Mouse (Mus musculus) midbrain, embryonic 13.5 days (tissue): ENCODE results near the gene Zbtb46. TPM values are rescaled to one million over a fixed set of nuclear protein-coding genes. Genes with fewer than 3 reads are reported as not detected.

Experiments used
- ATAC-seq: fragments of 200-750 bp; cut with Nextera tagmentation; 2 replicates; pipeline ENCODE4 v1.8.0; 2017; ENCODE audit warnings: mild to moderate bottlenecking, moderate TSS enrichment, moderate library complexity
- H3K27ac ChIP-seq: fragments of 300-500 bp; sonication (generic); 2 replicates; pipeline ENCODE4 v1.5.1; 2015; ENCODE audit warnings: inconsistent platforms, mild to moderate bottlenecking, moderate library complexity
- H3K27me3 ChIP-seq: fragments of 300-500 bp; sonication (generic); 2 replicates; pipeline ENCODE4 v1.6.1; 2015; ENCODE audit warnings: mild to moderate bottlenecking, inconsistent platforms
- H3K36me3 ChIP-seq: fragments of 300-500 bp; sonication (generic); 2 replicates; pipeline ENCODE4 v1.6.1; 2015; ENCODE audit warnings: mild to moderate bottlenecking, inconsistent platforms
- H3K4me1 ChIP-seq: fragments of 300-500 bp; sonication (generic); replicated peaks from 2 replicates; pipeline ENCODE4 v1.6.1; 2015; ENCODE audit warnings: inconsistent platforms
- H3K4me2 ChIP-seq: fragments of 300-500 bp; sonication (generic); replicated peaks from 2 replicates; pipeline ENCODE4 v1.6.1; 2015; ENCODE audit warnings: moderate library complexity, mild to moderate bottlenecking, inconsistent platforms
- H3K4me3 ChIP-seq: fragments of 300-500 bp; sonication (generic); replicated peaks from 2 replicates; pipeline ENCODE4 v1.5.1; 2015; ENCODE audit warnings: mild to moderate bottlenecking, inconsistent platforms
- H3K9ac ChIP-seq: fragments of 300-500 bp; sonication (generic); replicated peaks from 2 replicates; pipeline ENCODE4 v1.6.1; 2015; ENCODE audit warnings: mild to moderate bottlenecking, inconsistent platforms
- H3K9me3 ChIP-seq: fragments of 300-500 bp; sonication (generic); 2 replicates; pipeline ENCODE4 v1.6.1; 2016; ENCODE audit warnings: mild to moderate bottlenecking, inconsistent platforms
- WGBS: fragments of 180-500 bp; shearing (Covaris S2); methylation state at CpG from one replicate; pipeline ENCODE4 v1.1.7; 2015; 5-methylcytosine and 5-hydroxymethylcytosine counted together
- polyA plus RNA-seq: library from polyadenylated mRNA; unstranded; fragments of >200 nt; fragmentation: Nextera tagmentation; extraction: Ambion mirVana; gene quantifications from 2 replicates; pipeline ENCODE4 v1.2.1, GENCODE M21; 2015

Gene Zbtb46
- polyA plus RNA-seq, 1 experiment from 2014 or later: 24.3 TPM

- no peaks in the 10 kb centered on the region for H3K9me3 ChIP-seq
- no peak overlapping the region for H3K4me3 ChIP-seq
- H3K9ac ChIP-seq: no peak overlapping the region
- no peaks in the 10 kb centered on the region for H3K4me1 ChIP-seq
- no peaks in the 10 kb centered on the region for H3K27me3 ChIP-seq
- no peak overlapping the region for H3K4me2 ChIP-seq
- ATAC-seq: no peak
- peaks cover 44% of the 10 kb centered on the region for H3K36me3 ChIP-seq
- WGBS: 91% methylated on average over 2 of the region's 2 CpGs
- H3K27ac ChIP-seq: no peak overlapping the region
These were observed 82.0 kb downstream of the Zbtb46 start for GRCm38 (mm10) chr2:181377230-181377629.

GRCm38 (mm10) chr2:181375787-181376186 is 83.4 kb downstream of the Zbtb46 start:
- WGBS: 92% methylated on average over 2 of the region's 2 CpGs
- Histone ChIP-seq H3K4me2 (no peak overlapping the region), H3K9ac (no peak overlapping the region), H3K9me3 (no peaks in the 10 kb centered on the region), H3K4me3 (no peak overlapping the region), H3K27ac (no peak overlapping the region), H3K4me1 (no peaks in the 10 kb centered on the region), H3K36me3 (peaks cover 39% of the 10 kb centered on the region), H3K27me3 (no peaks in the 10 kb centered on the region)
- ATAC-seq: no peak

- Histone ChIP-seq H3K27ac (no peak overlapping the region), H3K36me3 (peaks cover 26% of the 10 kb centered on the region), H3K4me1 (peaks cover 40% of the 10 kb centered on the region), H3K27me3 (no peaks in the 10 kb centered on the region), H3K4me3 (no peak overlapping the region), H3K9me3 (no peaks in the 10 kb centered on the region), H3K4me2 (no peak overlapping the region), H3K9ac (no peak overlapping the region)
- 99% methylated on average over 5 of the region's 5 CpGs for WGBS
- no peak for ATAC-seq
These were observed 89.2 kb downstream of the Zbtb46 start for GRCm38 (mm10) chr2:181370001-181370400.

- Histone ChIP-seq H3K9ac (peak overlapping the region; percentile 95), H3K4me1 (peaks cover 48% of the 10 kb centered on the region), H3K4me2 (peak overlapping the region; percentile 98), H3K27ac (peak overlapping the region; percentile 85), H3K27me3 (no peaks in the 10 kb centered on the region), H3K4me3 (peak overlapping the region; percentile 95), H3K9me3 (no peaks in the 10 kb centered on the region), H3K36me3 (peaks cover 41% of the 10 kb centered on the region)
- WGBS: 0% methylated on average over 20 of the region's 20 CpGs
- peak; percentile 82 for ATAC-seq
These were observed 93.6 kb downstream of the Zbtb46 start for GRCm38 (mm10) chr2:181365655-181366075.

GRCm38 (mm10) chr2:181364860-181365596 is 94.2 kb downstream of the Zbtb46 start, which contains the start of the genes Zgpat and Arfrp1:
Gene Zgpat, plus strand, starts transcription at chr2:181364928.
Gene Arfrp1, minus strand, starts transcription at chr2:181365404.
- Histone ChIP-seq H3K36me3 (peaks cover 41% of the 10 kb centered on the region), H3K4me3 (peak within 1 kb of the TSS; percentile 95), H3K4me1 (peaks cover 46% of the 10 kb centered on the region), H3K9me3 (no peaks in the 10 kb centered on the region), H3K27ac (peak within 1 kb of the TSS; percentile 85), H3K27me3 (no peaks in the 10 kb centered on the region), H3K9ac (peak within 1 kb of the TSS; percentile 95), H3K4me2 (peak within 1 kb of the TSS; percentile 98)
- under 1% methylated on average over 71 of the region's 71 CpGs for WGBS
- ATAC-seq: peak; percentile 93

- Histone ChIP-seq H3K4me1 (peaks cover 42% of the 10 kb centered on the region), H3K27ac (peak overlapping the region; percentile 85), H3K4me3 (peak overlapping the region; percentile 95), H3K4me2 (peak overlapping the region; percentile 98), H3K9ac (peak overlapping the region; percentile 95), H3K36me3 (peaks cover 43% of the 10 kb centered on the region), H3K27me3 (no peaks in the 10 kb centered on the region), H3K9me3 (no peaks in the 10 kb centered on the region)
- WGBS: 9% methylated on average over 14 of the region's 14 CpGs
- ATAC-seq: peak; percentile 9; the same call in 1 of the 2 replicates
These were observed 94.8 kb downstream of the Zbtb46 start for GRCm38 (mm10) chr2:181364487-181364859.

GRCm38 (mm10) chr2:181363946-181364345 is 95.3 kb downstream of the Zbtb46 start:
- H3K27me3 ChIP-seq: no peaks in the 10 kb centered on the region
- peak overlapping the region; percentile 95 for H3K4me3 ChIP-seq
- H3K4me1 ChIP-seq: peaks cover 37% of the 10 kb centered on the region
- WGBS: 90% methylated on average over 3 of the region's 3 CpGs
- H3K27ac ChIP-seq: no peak overlapping the region
- H3K9me3 ChIP-seq: no peaks in the 10 kb centered on the region
- peaks cover 43% of the 10 kb centered on the region for H3K36me3 ChIP-seq
- peak overlapping the region; percentile 98 for H3K4me2 ChIP-seq
- ATAC-seq: no peak
- peak overlapping the region; percentile 95 for H3K9ac ChIP-seq

GRCm38 (mm10) chr2:181356780-181357179 is 102.4 kb downstream of the Zbtb46 start:
- Histone ChIP-seq H3K36me3 (peaks cover 100% of the 10 kb centered on the region), H3K9me3 (no peaks in the 10 kb centered on the region), H3K27ac (no peak overlapping the region), H3K4me2 (no peak overlapping the region), H3K4me3 (no peak overlapping the region), H3K4me1 (no peaks in the 10 kb centered on the region), H3K27me3 (no peaks in the 10 kb centered on the region), H3K9ac (no peak overlapping the region)
- ATAC-seq: no peak
- WGBS: 84% methylated on average over 3 of the region's 3 CpGs

GRCm38 (mm10) chr2:181342766-181343165 is 116.5 kb downstream of the Zbtb46 start:
- WGBS: 94% methylated on average over 6 of the region's 6 CpGs
- Histone ChIP-seq H3K4me2 (no peak overlapping the region), H3K9ac (no peak overlapping the region), H3K9me3 (no peaks in the 10 kb centered on the region), H3K36me3 (peaks cover 78% of the 10 kb centered on the region), H3K4me1 (no peaks in the 10 kb centered on the region), H3K27me3 (no peaks in the 10 kb centered on the region), H3K27ac (no peak overlapping the region), H3K4me3 (no peak overlapping the region)
- no peak for ATAC-seq

- no peak overlapping the region for H3K9ac ChIP-seq
- H3K36me3 ChIP-seq: peaks cover 76% of the 10 kb centered on the region
- no peak overlapping the region for H3K27ac ChIP-seq
- WGBS: 85% methylated on average over 4 of the region's 4 CpGs
- no peaks in the 10 kb centered on the region for H3K27me3 ChIP-seq
- no peak overlapping the region for H3K4me2 ChIP-seq
- ATAC-seq: no peak
- H3K4me1 ChIP-seq: no peaks in the 10 kb centered on the region
- no peaks in the 10 kb centered on the region for H3K9me3 ChIP-seq
- H3K4me3 ChIP-seq: no peak overlapping the region
These were observed 118.8 kb downstream of the Zbtb46 start for GRCm38 (mm10) chr2:181340426-181340825.
